Mouse (Mus musculus): ENCODE data around the gene Klf7. TPM values are rescaled to one million over a fixed set of nuclear protein-coding genes. Genes with fewer than 3 reads are reported as not detected.
A peak's percentile ranks its signal among the peaks of the same experiment; 100 is the strongest.

Klf7 gene
- polyA plus RNA-seq, 1 experiment from 2014 or later: 11.9 TPM

DNA sequence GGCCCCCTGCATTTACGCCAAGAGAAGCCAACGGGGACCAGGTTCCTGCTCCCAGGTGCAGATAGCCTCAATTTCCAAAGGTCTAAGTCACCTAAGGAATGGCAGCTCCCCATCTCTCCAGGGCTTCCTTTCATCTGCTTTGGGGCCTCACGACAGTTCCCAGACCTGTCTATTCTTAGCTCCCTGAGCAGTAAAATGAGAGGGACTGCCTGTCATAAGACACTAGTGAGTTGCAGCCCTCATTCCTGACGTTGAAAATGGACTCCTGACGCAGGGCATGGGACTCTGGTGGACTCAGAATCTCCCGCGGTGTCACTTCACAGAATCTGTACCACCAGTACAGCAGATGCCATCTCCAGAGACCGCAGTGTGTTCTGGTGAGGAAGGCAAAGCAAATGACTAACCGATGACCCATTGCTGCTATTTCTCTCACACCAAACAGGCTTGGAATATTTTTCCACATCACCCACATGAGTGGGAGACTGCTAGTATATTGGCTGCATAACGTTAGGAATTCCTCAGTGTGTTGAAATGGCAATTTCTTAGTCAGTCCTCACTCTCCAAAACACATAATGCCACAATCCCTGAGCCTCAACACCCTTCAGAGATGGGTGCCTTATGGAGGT, 81.9 kb downstream of the Klf7 start:
- H3K4me3 ChIP-seq (ENCODE audit: low read depth, low read length): no peak overlapping the region
- no peak overlapping the region for H3K9ac ChIP-seq (ENCODE audit: low read depth, low read length)
- 80% methylated on average over 10 of the region's 10 CpGs for WGBS
- peaks cover 7% of the 10 kb centered on the region; the same call in 1 of the 2 replicates for H3K4me1 ChIP-seq (replicated peaks; ENCODE audit: control insufficient read depth, insufficient read depth, low read length)
- no peak for TF ChIP-seq CTCF (IDR thresholded peaks at IDR 0.05; ENCODE audit: low read depth)
- no peaks in the 10 kb centered on the region for H3K9me3 ChIP-seq (ENCODE audit: control insufficient read depth)
- H3K27me3 ChIP-seq (replicated peaks; ENCODE audit: control insufficient read depth, insufficient read depth, low read length): no peaks in the 10 kb centered on the region
- H3K27ac ChIP-seq (ENCODE audit: low read depth, low read length): no peak overlapping the region
- ATAC-seq: no peak
- H3K36me3 ChIP-seq (ENCODE audit: control insufficient read depth, insufficient read depth): peaks cover 19% of the 10 kb centered on the region
- no peak overlapping the region for H3K4me2 ChIP-seq (replicated peaks; ENCODE audit: low read depth)

DNA sequence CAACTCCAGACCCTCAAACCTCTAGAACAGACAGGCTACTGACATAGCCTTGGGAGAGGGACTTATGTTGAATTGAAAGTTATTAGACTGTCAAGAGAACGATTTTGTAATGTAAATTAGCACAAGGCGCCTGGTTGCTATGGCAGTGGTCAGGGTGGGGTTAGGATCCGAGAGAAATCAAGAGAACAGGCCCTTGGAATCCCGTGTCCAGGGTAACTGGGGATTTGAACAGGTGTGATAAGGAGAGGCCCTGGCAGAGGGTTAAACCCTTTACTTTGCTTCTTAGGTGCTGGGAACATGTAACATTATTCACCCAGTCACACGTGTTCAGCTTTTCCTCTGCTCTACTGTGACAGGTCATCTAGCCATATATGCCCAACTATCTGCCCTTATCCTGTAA, 83.7 kb downstream of the Klf7 start:
- Histone ChIP-seq H3K36me3 (ENCODE audit: control insufficient read depth, insufficient read depth) (peaks cover 33% of the 10 kb centered on the region), H3K9ac (ENCODE audit: low read depth, low read length) (no peak overlapping the region), H3K4me3 (ENCODE audit: low read depth, low read length) (no peak overlapping the region), H3K9me3 (ENCODE audit: control insufficient read depth) (no peaks in the 10 kb centered on the region), H3K27ac (ENCODE audit: low read depth, low read length) (no peak overlapping the region), H3K4me1 (replicated peaks; ENCODE audit: control insufficient read depth, insufficient read depth, low read length) (peaks cover 7% of the 10 kb centered on the region; the same call in 1 of the 2 replicates), H3K27me3 (replicated peaks; ENCODE audit: control insufficient read depth, insufficient read depth, low read length) (no peaks in the 10 kb centered on the region), H3K4me2 (replicated peaks; ENCODE audit: low read depth) (no peak overlapping the region)
- 49% methylated on average over 5 of the region's 5 CpGs for WGBS
- ATAC-seq: no peak
- TF ChIP-seq CTCF (IDR thresholded peaks at IDR 0.05; ENCODE audit: low read depth): no peak

DNA sequence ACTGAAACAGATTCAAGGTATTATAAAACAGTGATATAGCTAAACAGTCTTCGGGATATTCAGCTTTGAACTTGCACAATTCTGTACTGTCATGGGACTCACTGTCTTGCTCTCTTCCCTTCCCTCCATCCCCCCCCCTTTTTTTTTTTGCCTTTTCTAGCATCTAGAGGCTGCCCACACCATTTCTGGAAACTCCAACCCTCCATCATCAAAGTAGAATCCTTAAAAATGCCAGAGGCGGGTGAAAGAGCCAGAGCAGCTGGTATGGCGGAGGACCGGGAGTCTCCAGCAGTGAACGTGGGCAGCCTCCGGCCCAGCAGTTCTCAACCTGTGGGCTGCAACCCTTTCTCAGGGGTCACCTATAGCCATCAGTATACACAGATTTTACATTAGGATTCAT, 84.3 kb downstream of the Klf7 start:
- H3K27ac ChIP-seq (ENCODE audit: low read depth, low read length): no peak overlapping the region
- no peak overlapping the region for H3K4me2 ChIP-seq (replicated peaks; ENCODE audit: low read depth)
- no peak for ATAC-seq
- TF ChIP-seq CTCF (IDR thresholded peaks at IDR 0.05; ENCODE audit: low read depth): no peak
- no peak overlapping the region for H3K9ac ChIP-seq (ENCODE audit: low read depth, low read length)
- H3K9me3 ChIP-seq (ENCODE audit: control insufficient read depth): no peaks in the 10 kb centered on the region
- no peak overlapping the region for H3K4me3 ChIP-seq (ENCODE audit: low read depth, low read length)
- peaks cover 7% of the 10 kb centered on the region; the same call in 1 of the 2 replicates for H3K4me1 ChIP-seq (replicated peaks; ENCODE audit: control insufficient read depth, insufficient read depth, low read length)
- WGBS: 84% methylated on average over 6 of the region's 6 CpGs
- H3K36me3 ChIP-seq (ENCODE audit: control insufficient read depth, insufficient read depth): peaks cover 34% of the 10 kb centered on the region
- H3K27me3 ChIP-seq (replicated peaks; ENCODE audit: control insufficient read depth, insufficient read depth, low read length): no peaks in the 10 kb centered on the region

DNA sequence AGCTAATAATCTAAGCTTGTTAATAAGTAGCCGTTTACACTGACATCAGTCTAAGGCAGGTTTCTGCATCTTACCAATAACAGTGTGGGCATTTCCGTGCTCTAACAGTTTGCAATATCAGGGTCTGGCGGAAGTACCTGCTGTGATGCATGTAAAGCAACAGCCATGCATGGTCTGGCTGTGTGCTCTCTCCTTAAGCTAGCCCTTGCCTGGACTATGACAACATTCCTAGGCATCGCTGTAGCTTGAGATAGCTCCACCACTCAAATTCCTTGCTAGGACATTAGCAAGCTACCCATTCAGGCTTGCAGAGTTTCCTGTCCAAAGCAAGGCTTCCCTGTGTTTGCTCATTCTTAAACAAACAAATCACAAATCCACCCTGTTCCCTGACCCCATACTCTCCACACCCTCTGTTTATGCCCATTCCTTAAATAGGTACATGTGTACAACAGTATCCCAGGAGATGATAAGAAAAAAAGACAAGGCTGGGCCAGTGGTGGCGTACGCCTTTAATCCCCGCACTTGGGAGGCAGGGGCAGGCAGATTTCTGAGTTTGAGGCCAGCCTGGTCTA, 85.1 kb downstream of the Klf7 start:
- Histone ChIP-seq H3K4me2 (replicated peaks; ENCODE audit: low read depth) (peak overlapping the region; percentile 24; the same call in 1 of the 2 replicates), H3K36me3 (ENCODE audit: control insufficient read depth, insufficient read depth) (peaks cover 40% of the 10 kb centered on the region), H3K9ac (ENCODE audit: low read depth, low read length) (no peak overlapping the region), H3K4me1 (replicated peaks; ENCODE audit: control insufficient read depth, insufficient read depth, low read length) (peaks cover 7% of the 10 kb centered on the region; the same call in 1 of the 2 replicates), H3K27me3 (replicated peaks; ENCODE audit: control insufficient read depth, insufficient read depth, low read length) (no peaks in the 10 kb centered on the region), H3K4me3 (ENCODE audit: low read depth, low read length) (no peak overlapping the region), H3K27ac (ENCODE audit: low read depth, low read length) (0 out of 2 replicates have a peak overlapping the region, but pooled peaks have one; percentile 0), H3K9me3 (ENCODE audit: control insufficient read depth) (no peaks in the 10 kb centered on the region)
- peak; percentile 35 for ATAC-seq
- 44% methylated on average over 7 of the region's 7 CpGs for WGBS
- TF ChIP-seq CTCF (IDR thresholded peaks at IDR 0.05; ENCODE audit: low read depth): no peak

DNA sequence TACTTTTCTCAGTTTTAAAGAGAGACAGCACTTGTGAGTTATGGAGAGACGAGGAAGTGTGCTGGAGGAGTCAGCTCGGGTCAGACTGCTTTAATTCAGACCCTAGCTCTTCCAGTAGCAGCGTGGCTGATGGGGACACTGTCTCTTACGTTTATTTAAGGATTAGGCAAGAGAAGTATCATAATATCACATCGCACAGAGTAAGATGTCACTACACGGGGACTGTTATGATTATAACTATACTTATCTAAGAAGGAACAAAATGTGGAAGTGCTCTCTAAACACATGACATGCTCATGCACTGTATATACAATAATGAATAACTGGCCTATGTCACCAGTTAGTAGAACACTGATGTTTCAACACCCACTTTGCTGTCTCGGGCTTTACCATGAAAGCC, 86.3 kb downstream of the Klf7 start:
- Histone ChIP-seq H3K9me3 (ENCODE audit: control insufficient read depth) (no peaks in the 10 kb centered on the region), H3K4me1 (replicated peaks; ENCODE audit: control insufficient read depth, insufficient read depth, low read length) (peaks cover 7% of the 10 kb centered on the region; the same call in 1 of the 2 replicates), H3K4me3 (ENCODE audit: low read depth, low read length) (no peak overlapping the region), H3K36me3 (ENCODE audit: control insufficient read depth, insufficient read depth) (peaks cover 35% of the 10 kb centered on the region), H3K4me2 (replicated peaks; ENCODE audit: low read depth) (no peak overlapping the region), H3K27ac (ENCODE audit: low read depth, low read length) (no peak overlapping the region), H3K9ac (ENCODE audit: low read depth, low read length) (no peak overlapping the region), H3K27me3 (replicated peaks; ENCODE audit: control insufficient read depth, insufficient read depth, low read length) (no peaks in the 10 kb centered on the region)
- no peak for TF ChIP-seq CTCF (IDR thresholded peaks at IDR 0.05; ENCODE audit: low read depth)
- ATAC-seq: 0 out of 2 replicates have a peak, but pooled peaks have one; percentile 42
- WGBS: 32% methylated on average over 7 of the region's 7 CpGs

DNA sequence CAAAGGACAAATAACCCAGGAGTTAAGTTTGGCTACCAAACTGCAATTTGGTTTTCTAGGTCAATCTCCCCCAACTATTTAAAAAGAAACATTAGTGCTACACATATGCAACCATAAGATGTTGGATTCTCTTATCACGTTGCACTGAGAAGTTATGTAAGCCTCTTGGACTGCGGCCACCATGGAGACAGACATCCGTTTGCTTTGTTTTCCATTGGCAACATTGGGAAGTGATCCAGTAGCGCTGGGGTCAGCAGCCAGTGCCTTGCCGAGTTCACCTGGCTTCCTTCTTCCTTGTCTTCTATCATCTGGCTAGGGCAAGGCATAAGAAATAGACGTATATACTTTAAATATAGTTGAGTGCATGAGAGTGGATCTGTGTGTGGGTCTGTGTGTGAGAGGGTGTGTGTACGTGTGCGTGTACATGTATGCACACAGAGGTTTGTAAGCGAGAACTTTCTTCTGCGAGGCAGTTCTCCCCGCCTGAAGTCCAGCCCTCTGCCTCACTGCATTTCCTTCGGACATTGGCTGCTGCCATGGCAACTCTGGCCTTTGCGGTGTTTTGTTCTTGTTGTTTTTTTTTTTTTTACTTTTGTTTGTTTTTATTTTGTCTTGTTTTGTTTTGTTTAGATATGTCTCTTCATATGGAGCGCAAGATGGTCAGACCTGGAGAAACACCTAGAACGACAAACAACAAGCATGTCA, 86.8 kb downstream of the Klf7 start:
- Histone ChIP-seq H3K4me2 (replicated peaks; ENCODE audit: low read depth) (no peak overlapping the region), H3K9ac (ENCODE audit: low read depth, low read length) (no peak overlapping the region), H3K4me3 (ENCODE audit: low read depth, low read length) (no peak overlapping the region), H3K27ac (ENCODE audit: low read depth, low read length) (no peak overlapping the region), H3K4me1 (replicated peaks; ENCODE audit: control insufficient read depth, insufficient read depth, low read length) (peaks cover 7% of the 10 kb centered on the region; the same call in 1 of the 2 replicates), H3K27me3 (replicated peaks; ENCODE audit: control insufficient read depth, insufficient read depth, low read length) (no peaks in the 10 kb centered on the region), H3K9me3 (ENCODE audit: control insufficient read depth) (no peaks in the 10 kb centered on the region), H3K36me3 (ENCODE audit: control insufficient read depth, insufficient read depth) (peaks cover 35% of the 10 kb centered on the region)
- WGBS: 81% methylated on average over 15 of the region's 15 CpGs
- ATAC-seq: no peak
- no peak for TF ChIP-seq CTCF (IDR thresholded peaks at IDR 0.05; ENCODE audit: low read depth)

All from intestine, postnatal 0 days (tissue).